Mouse (Mus musculus): ENCODE data around the gene Mrrf. TPM values are rescaled to one million over a fixed set of nuclear protein-coding genes. Genes with fewer than 3 reads are reported as not detected.

Gene Mrrf
- polyA plus RNA-seq, 1 experiment = 21.1 TPM

DNA sequence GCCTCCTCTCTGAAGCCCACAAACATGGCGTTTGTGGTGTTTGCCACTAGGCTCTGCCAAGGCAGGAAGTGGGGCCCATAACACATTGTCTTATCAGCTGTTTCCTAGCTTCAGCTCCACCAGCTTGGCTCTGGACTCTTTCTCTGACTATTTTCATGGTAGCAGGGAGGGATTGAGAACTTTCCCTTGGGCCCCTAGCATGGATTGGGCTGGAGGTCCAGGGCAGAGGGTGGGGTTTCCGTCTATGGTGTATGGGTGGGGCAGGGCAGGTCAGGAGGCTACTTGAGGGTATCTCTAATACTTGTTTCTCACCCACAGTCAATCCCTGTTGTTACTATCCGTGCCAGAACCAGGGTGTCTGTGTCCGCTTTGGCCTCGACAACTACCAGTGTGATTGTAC lies 100.7 kb downstream of the Mrrf start:
- H3K27ac ChIP-seq (ENCODE audit: insufficient read depth, low read length) = no peak overlapping the region
- no peaks in the 10 kb centered on the region for H3K4me1 ChIP-seq (ENCODE audit: control insufficient read depth, insufficient read depth, low read length)
- no peak for TF ChIP-seq POLR2A (IDR thresholded peaks at IDR 0.05; ENCODE audit: extremely low read depth, insufficient read depth, low read length)
- no peak for TF ChIP-seq CTCF (IDR thresholded peaks at IDR 0.05; ENCODE audit: extremely low read depth, insufficient read depth, low read length)
- no peak overlapping the region for H3K4me3 ChIP-seq (ENCODE audit: insufficient read depth, low read length)

DNA sequence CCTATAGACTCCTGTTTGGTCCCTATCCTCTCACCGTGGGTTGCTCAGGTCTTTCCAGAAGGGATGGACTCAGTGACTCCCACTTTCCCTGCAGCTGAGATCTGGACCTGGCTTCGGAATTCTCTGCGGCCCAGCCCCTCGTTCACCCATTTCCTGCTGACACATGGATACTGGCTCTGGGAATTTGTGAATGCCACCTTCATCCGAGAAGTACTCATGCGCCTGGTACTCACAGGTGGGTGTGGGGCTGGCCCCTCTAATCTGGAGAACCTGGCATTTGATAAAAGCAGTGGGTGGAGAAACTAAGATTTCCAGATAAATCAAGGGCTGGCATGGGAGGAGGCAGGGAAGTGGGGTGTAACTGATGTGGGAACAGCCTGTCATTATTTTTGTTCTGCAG lies 101.4 kb downstream of the Mrrf start:
- Histone ChIP-seq H3K27ac (ENCODE audit: insufficient read depth, low read length) (no peak overlapping the region), H3K4me3 (ENCODE audit: insufficient read depth, low read length) (no peak overlapping the region), H3K4me1 (ENCODE audit: control insufficient read depth, insufficient read depth, low read length) (no peaks in the 10 kb centered on the region)
- no peak for TF ChIP-seq CTCF (IDR thresholded peaks at IDR 0.05; ENCODE audit: extremely low read depth, insufficient read depth, low read length)

DNA sequence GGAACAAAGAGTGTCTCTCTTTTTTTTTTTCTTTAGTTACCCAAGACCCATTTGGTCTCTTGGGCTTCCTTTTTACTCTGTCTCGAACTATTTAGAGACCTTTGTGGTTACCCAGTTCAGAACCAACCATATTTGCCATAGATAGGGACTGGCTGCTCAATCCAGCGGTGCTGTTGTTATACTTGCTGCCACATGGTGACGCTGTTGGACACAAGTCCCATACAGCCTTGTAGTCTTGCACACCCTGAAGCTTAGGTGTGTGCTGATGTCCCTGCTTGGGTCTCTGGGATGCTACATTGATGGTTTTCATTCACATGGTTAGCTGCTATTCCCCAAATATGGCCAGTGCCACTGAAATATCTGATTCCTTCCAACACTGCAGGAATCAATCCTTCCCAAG lies 102.3 kb downstream of the Mrrf start:
- Histone ChIP-seq H3K4me3 (ENCODE audit: insufficient read depth, low read length) (no peak overlapping the region), H3K4me1 (ENCODE audit: control insufficient read depth, insufficient read depth, low read length) (no peaks in the 10 kb centered on the region), H3K27ac (ENCODE audit: insufficient read depth, low read length) (no peak overlapping the region)
- TF ChIP-seq CTCF (IDR thresholded peaks at IDR 0.05; ENCODE audit: extremely low read depth, insufficient read depth, low read length) = no peak
- TF ChIP-seq POLR2A (IDR thresholded peaks at IDR 0.05; ENCODE audit: extremely low read depth, insufficient read depth, low read length) = no peak

DNA sequence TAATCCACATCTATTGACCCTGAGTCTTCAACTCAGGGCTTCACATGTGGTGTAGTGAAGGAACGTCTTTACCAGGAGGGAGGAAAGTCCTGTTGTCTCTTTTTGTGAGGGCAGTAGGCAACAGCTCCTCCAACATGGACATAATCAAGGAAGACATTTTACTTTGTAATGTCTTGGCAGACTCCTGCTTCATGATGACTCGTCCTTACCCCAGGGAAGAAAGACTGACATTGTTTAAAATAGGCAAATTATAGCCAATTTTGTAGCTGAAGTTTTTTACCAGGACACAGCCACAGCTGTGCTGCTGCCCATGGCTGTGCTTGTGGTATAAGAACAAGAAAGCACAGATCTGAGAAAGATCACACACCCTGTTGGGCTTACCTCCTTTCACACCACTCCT lies 102.8 kb downstream of the Mrrf start:
- H3K4me1 ChIP-seq (ENCODE audit: control insufficient read depth, insufficient read depth, low read length) = no peaks in the 10 kb centered on the region
- no peak overlapping the region for H3K27ac ChIP-seq (ENCODE audit: insufficient read depth, low read length)
- H3K4me3 ChIP-seq (ENCODE audit: insufficient read depth, low read length) = no peak overlapping the region
- TF ChIP-seq POLR2A (IDR thresholded peaks at IDR 0.05; ENCODE audit: extremely low read depth, insufficient read depth, low read length) (no peak), CTCF (IDR thresholded peaks at IDR 0.05; ENCODE audit: extremely low read depth, insufficient read depth, low read length) (no peak)

Other genes with a start within 250 kb of the Mrrf start
- gene Ttll11, start 156.5 kb upstream of the Mrrf start, polyA plus RNA-seq (2012; rRNA removed) = 36.1 and 36.2 TPM in 2 replicates
- gene Ndufa8, start 87.0 kb upstream of the Mrrf start, polyA plus RNA-seq (2012; rRNA removed) = 218 and 219 TPM in 2 replicates
- 1.8 and 2.2 TPM in 2 replicates for gene Morn5, start 86.9 kb upstream of the Mrrf start, polyA plus RNA-seq (2012; rRNA removed)
- gene Lhx6, start 31.0 kb upstream of the Mrrf start, polyA plus RNA-seq (2012; rRNA removed) = 8.2 and 8.5 TPM in 2 replicates
- gene Rbm18, start 384 bp downstream of the Mrrf start, polyA plus RNA-seq (2012; rRNA removed) = 50.0 and 50.4 TPM in 2 replicates
- 15.4 and 16.6 TPM in 2 replicates for gene Ptgs1, start 94.0 kb downstream of the Mrrf start, polyA plus RNA-seq (2012; rRNA removed)
- gene Olfr338, start 237.1 kb downstream of the Mrrf start, polyA plus RNA-seq (2012; rRNA removed) = 0.02 TPM in 1 of 2 replicates, not detected in the other

All from cortical plate, adult 2 months (tissue).